Mouse (Mus musculus) cerebellum, adult 2 months (tissue): ENCODE measurements around the gene Sec1.
A peak's percentile ranks its signal among the peaks of the same experiment; 100 is the strongest.

Experiments
- CTCF ChIP-seq: fragments of 200-500 bp; IDR thresholded peaks from 2 replicates; pipeline ENCODE4 v1.5.1; 2011; ENCODE audit warnings: low read depth, mild to moderate bottlenecking, control low read depth, low read length, moderate library complexity, borderline replicate concordance; ENCODE audit not compliant: insufficient read depth
- POLR2A ChIP-seq: fragments of 200-500 bp; IDR thresholded peaks from 2 replicates; pipeline ENCODE4 v1.6.1; 2011; ENCODE audit warnings: low read length, control low read depth, borderline replicate concordance; ENCODE audit not compliant: insufficient read depth

- TF ChIP-seq CTCF, result peak; percentile 39; the same call in 1 of the 2 replicates
- TF ChIP-seq POLR2A, result peak; percentile 33; the same call in 1 of the 2 replicates
These were observed 61.7 kb downstream of the Sec1 start for GRCm38 (mm10) chr7:45632499-45632898.
